Mouse (Mus musculus): ENCODE results near the gene Fubp1. TPM values are rescaled to one million over a fixed set of nuclear protein-coding genes. Genes with fewer than 3 reads are reported as not detected.
A peak's percentile ranks its signal among the peaks of the same experiment; 100 is the strongest.

The Fubp1 gene
- polyA plus RNA-seq, 1 experiment from 2014 or later = 475 TPM

DNA sequence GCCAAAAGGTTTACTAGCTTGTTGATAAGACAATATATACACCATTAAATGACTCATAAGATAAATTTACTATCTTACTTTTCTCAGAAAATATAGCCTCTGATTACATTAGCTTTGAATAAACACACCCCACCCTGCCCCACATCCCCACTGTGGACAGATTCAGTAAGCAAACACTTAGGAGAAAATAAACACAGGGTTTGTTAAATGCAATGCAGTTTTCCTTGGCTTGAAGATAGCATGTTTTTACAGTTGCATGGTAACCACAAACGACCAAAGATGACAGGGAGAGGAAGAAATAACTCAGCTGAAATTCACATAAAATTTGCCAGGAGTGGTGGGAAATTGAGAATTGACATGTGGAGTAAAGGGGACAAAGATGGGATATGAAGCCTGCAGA lies 39.8 kb upstream of the Fubp1 start:
- no peak overlapping the region for H3K4me3 ChIP-seq (ENCODE audit: low read depth, low read length)
- no peak overlapping the region for H3K27ac ChIP-seq (ENCODE audit: low read depth, low read length)
- no peak overlapping the region for H3K4me2 ChIP-seq (ENCODE audit: low read depth, low read length, severe bottlenecking)
- no peaks in the 10 kb centered on the region for H3K9me3 ChIP-seq (ENCODE audit: control insufficient read depth, low read length)
- no peak for DNase-seq (ENCODE audit: low spot score)
- no peaks in the 10 kb centered on the region for H3K36me3 ChIP-seq (ENCODE audit: control insufficient read depth, insufficient read depth, low read length)
- 65% methylated on average over 1 of the region's 1 CpGs for WGBS
- peaks cover 7% of the 10 kb centered on the region for H3K27me3 ChIP-seq (ENCODE audit: control insufficient read depth, insufficient read depth, low read length)
- H3K4me1 ChIP-seq (replicated peaks; ENCODE audit: control insufficient read depth, insufficient read depth, low read length) = peaks cover 2% of the 10 kb centered on the region; the same call in 1 of the 2 replicates
- no peak overlapping the region for H3K9ac ChIP-seq (ENCODE audit: low read length)
- ATAC-seq (replicated peaks; ENCODE audit: low FRiP score) = no peak

DNA sequence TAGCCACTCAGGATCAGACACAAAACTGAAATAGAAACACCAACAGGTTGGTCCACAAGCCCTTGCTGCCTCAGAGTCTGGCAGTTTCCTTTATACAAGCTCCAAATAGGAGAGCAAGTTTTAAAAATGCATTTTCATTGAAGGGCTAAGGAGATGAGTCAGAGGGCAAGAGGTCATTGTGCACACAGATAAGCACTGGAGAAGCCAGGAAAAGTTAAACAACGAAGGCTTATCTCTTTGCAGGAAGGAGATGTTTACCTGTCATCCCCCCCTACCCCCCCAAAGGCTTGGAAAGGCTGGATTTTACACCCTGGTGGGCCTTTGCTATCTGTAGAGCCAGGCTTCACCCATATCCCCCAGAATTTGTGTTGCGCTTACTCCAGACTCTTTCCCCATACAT lies 39.0 kb upstream of the Fubp1 start:
- no peak for ATAC-seq (replicated peaks; ENCODE audit: low FRiP score)
- no peak overlapping the region for H3K4me2 ChIP-seq (ENCODE audit: low read depth, low read length, severe bottlenecking)
- no peaks in the 10 kb centered on the region for H3K9me3 ChIP-seq (ENCODE audit: control insufficient read depth, low read length)
- no peaks in the 10 kb centered on the region for H3K36me3 ChIP-seq (ENCODE audit: control insufficient read depth, insufficient read depth, low read length)
- H3K27ac ChIP-seq (ENCODE audit: low read depth, low read length) = no peak overlapping the region
- no peaks in the 10 kb centered on the region for H3K27me3 ChIP-seq (ENCODE audit: control insufficient read depth, insufficient read depth, low read length)
- 83% methylated on average over 2 of the region's 2 CpGs for WGBS
- no peak for DNase-seq (ENCODE audit: low spot score)
- H3K4me3 ChIP-seq (ENCODE audit: low read depth, low read length) = no peak overlapping the region
- no peaks in the 10 kb centered on the region; the same call in 1 of the 2 replicates for H3K4me1 ChIP-seq (replicated peaks; ENCODE audit: control insufficient read depth, insufficient read depth, low read length)
- no peak overlapping the region for H3K9ac ChIP-seq (ENCODE audit: low read length)

- no peak overlapping the region for H3K4me2 ChIP-seq (ENCODE audit: low read depth, low read length, severe bottlenecking)
- H3K9ac ChIP-seq (ENCODE audit: low read length) = no peak overlapping the region
- no peak overlapping the region for H3K4me3 ChIP-seq (ENCODE audit: low read depth, low read length)
- no peak for ATAC-seq (replicated peaks; ENCODE audit: low FRiP score)
- H3K4me1 ChIP-seq (replicated peaks; ENCODE audit: control insufficient read depth, insufficient read depth, low read length) = no peaks in the 10 kb centered on the region
- no peaks in the 10 kb centered on the region for H3K27me3 ChIP-seq (ENCODE audit: control insufficient read depth, insufficient read depth, low read length)
- H3K27ac ChIP-seq (ENCODE audit: low read depth, low read length) = no peak overlapping the region
- DNase-seq (ENCODE audit: low spot score) = no peak
- H3K9me3 ChIP-seq (ENCODE audit: control insufficient read depth, low read length) = no peaks in the 10 kb centered on the region
- H3K36me3 ChIP-seq (ENCODE audit: control insufficient read depth, insufficient read depth, low read length) = no peaks in the 10 kb centered on the region
- 77% methylated on average over 7 of the region's 7 CpGs for WGBS
Measured at GRCm38 (mm10) chr3:152171862-152172261, 38.4 kb upstream of the Fubp1 start.

DNA sequence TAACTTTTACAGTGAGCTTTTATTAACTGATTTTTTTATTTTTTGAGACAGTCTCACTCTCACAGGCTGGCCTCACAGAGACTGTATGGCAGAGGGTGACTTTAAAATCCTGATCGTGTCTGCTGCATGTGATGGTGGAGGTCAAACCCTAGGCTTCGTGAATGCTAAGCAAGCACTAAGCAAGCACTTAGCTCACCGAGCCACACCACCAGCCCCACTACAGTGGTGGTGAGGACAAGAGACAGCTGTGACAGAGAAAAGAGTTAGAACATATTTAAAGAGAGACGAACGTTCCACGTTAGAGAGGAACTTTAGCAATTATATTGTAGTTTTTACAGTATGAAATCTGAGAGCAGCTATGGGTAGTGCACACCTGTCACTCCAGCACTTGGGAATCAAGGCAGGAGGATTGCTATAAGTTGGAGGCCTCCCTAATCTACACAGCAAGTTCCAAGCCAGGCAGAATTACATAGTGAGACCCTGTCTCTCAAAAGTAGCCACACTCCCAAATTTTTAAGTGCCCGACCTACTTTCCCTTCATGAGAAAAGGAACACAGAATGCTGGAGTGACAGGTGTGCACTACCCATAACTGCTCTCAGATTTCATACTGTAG lies 37.8 kb upstream of the Fubp1 start:
- no peak overlapping the region for H3K27ac ChIP-seq (ENCODE audit: low read depth, low read length)
- H3K36me3 ChIP-seq (ENCODE audit: control insufficient read depth, insufficient read depth, low read length) = no peaks in the 10 kb centered on the region
- no peak overlapping the region for H3K4me2 ChIP-seq (ENCODE audit: low read depth, low read length, severe bottlenecking)
- H3K4me1 ChIP-seq (replicated peaks; ENCODE audit: control insufficient read depth, insufficient read depth, low read length) = no peaks in the 10 kb centered on the region
- no peaks in the 10 kb centered on the region for H3K27me3 ChIP-seq (ENCODE audit: control insufficient read depth, insufficient read depth, low read length)
- 87% methylated on average over 7 of the region's 7 CpGs for WGBS
- no peak overlapping the region for H3K4me3 ChIP-seq (ENCODE audit: low read depth, low read length)
- DNase-seq (ENCODE audit: low spot score) (no peak), ATAC-seq (replicated peaks; ENCODE audit: low FRiP score) (no peak)
- no peak overlapping the region for H3K9ac ChIP-seq (ENCODE audit: low read length)
- H3K9me3 ChIP-seq (ENCODE audit: control insufficient read depth, low read length) = no peaks in the 10 kb centered on the region

DNA sequence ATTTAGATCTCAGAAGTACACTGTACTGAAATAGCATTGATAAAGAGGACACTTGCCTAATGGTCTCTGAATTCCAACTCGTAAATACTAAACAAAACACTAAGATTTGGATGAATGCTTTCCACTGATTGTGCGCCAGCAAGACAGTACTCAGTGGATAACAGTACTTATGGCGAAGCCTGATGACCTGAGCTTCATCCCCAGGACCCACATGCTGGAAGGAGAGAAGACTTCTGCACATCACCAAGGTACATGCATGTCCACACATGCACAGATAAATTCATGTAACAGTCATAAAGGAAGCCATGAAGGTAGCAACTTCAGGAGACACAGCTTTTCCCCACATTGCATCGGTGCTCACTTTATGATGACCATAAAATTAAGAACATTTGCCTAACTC lies 31.4 kb upstream of the Fubp1 start:
- Histone ChIP-seq H3K4me2 (ENCODE audit: low read depth, low read length, severe bottlenecking) (no peak overlapping the region), H3K36me3 (ENCODE audit: control insufficient read depth, insufficient read depth, low read length) (no peaks in the 10 kb centered on the region), H3K9me3 (ENCODE audit: control insufficient read depth, low read length) (no peaks in the 10 kb centered on the region), H3K4me3 (ENCODE audit: low read depth, low read length) (no peak overlapping the region), H3K27ac (ENCODE audit: low read depth, low read length) (no peak overlapping the region), H3K4me1 (replicated peaks; ENCODE audit: control insufficient read depth, insufficient read depth, low read length) (no peaks in the 10 kb centered on the region), H3K9ac (ENCODE audit: low read length) (no peak overlapping the region), H3K27me3 (ENCODE audit: control insufficient read depth, insufficient read depth, low read length) (no peaks in the 10 kb centered on the region)
- DNase-seq (ENCODE audit: low spot score) (no peak), ATAC-seq (replicated peaks; ENCODE audit: low FRiP score) (no peak)
- WGBS = 86% methylated on average over 4 of the region's 4 CpGs

GRCm38 (mm10) chr3:152179285-152179684 lies 30.9 kb upstream of the Fubp1 start:
- Histone ChIP-seq H3K9ac (ENCODE audit: low read length) (no peak overlapping the region), H3K4me1 (replicated peaks; ENCODE audit: control insufficient read depth, insufficient read depth, low read length) (no peaks in the 10 kb centered on the region), H3K4me3 (ENCODE audit: low read depth, low read length) (no peak overlapping the region), H3K27me3 (ENCODE audit: control insufficient read depth, insufficient read depth, low read length) (no peaks in the 10 kb centered on the region), H3K36me3 (ENCODE audit: control insufficient read depth, insufficient read depth, low read length) (no peaks in the 10 kb centered on the region), H3K27ac (ENCODE audit: low read depth, low read length) (no peak overlapping the region), H3K9me3 (ENCODE audit: control insufficient read depth, low read length) (no peaks in the 10 kb centered on the region), H3K4me2 (ENCODE audit: low read depth, low read length, severe bottlenecking) (no peak overlapping the region)
- WGBS = 78% methylated on average over 1 of the region's 1 CpGs
- no peak for DNase-seq (ENCODE audit: low spot score)
- ATAC-seq (replicated peaks; ENCODE audit: low FRiP score) = no peak

GRCm38 (mm10) chr3:152180624-152181023 lies 29.6 kb upstream of the Fubp1 start:
- H3K4me1 ChIP-seq (replicated peaks; ENCODE audit: control insufficient read depth, insufficient read depth, low read length) = no peaks in the 10 kb centered on the region

DNA sequence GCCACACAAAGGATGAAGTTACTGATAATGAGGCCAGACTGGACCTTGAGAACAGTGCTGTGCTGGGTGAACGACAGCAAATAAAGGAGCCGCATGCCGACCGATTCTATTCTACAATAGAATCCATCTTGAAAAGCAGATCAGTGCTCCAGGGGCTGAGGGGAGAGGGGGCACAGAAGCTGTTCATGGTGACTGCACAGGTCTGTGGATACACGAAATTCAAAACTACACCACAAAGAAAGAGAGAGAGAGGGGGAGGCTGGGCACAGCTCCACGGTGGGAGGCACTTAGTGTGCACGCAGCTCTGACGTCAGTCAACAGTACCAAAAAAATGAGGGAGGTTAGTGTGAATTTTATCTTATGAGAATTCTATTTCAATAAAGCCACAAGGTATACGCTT lies 26.7 kb upstream of the Fubp1 start:
- ATAC-seq (replicated peaks; ENCODE audit: low FRiP score) (0 out of 2 replicates have a peak, but pooled peaks have one; percentile 67), DNase-seq (ENCODE audit: low spot score) (no peak)
- 43% methylated on average over 9 of the region's 9 CpGs for WGBS
- no peak overlapping the region; the same call in 1 of the 2 replicates for H3K9ac ChIP-seq (ENCODE audit: low read length)
- no peaks in the 10 kb centered on the region for H3K4me1 ChIP-seq (replicated peaks; ENCODE audit: control insufficient read depth, insufficient read depth, low read length)
- no peaks in the 10 kb centered on the region for H3K36me3 ChIP-seq (ENCODE audit: control insufficient read depth, insufficient read depth, low read length)
- no peaks in the 10 kb centered on the region for H3K27me3 ChIP-seq (ENCODE audit: control insufficient read depth, insufficient read depth, low read length)
- no peak overlapping the region for H3K4me2 ChIP-seq (ENCODE audit: low read depth, low read length, severe bottlenecking)
- H3K4me3 ChIP-seq (ENCODE audit: low read depth, low read length) = no peak overlapping the region
- no peak overlapping the region for H3K27ac ChIP-seq (ENCODE audit: low read depth, low read length)
- no peaks in the 10 kb centered on the region for H3K9me3 ChIP-seq (ENCODE audit: control insufficient read depth, low read length)

More at GRCm38 (mm10) chr3:152180624-152181023, 29.6 kb upstream of the Fubp1 start:
- Histone ChIP-seq H3K27ac (ENCODE audit: low read depth, low read length) (no peak overlapping the region), H3K27me3 (ENCODE audit: control insufficient read depth, insufficient read depth, low read length) (no peaks in the 10 kb centered on the region), H3K4me2 (ENCODE audit: low read depth, low read length, severe bottlenecking) (no peak overlapping the region), H3K36me3 (ENCODE audit: control insufficient read depth, insufficient read depth, low read length) (no peaks in the 10 kb centered on the region), H3K4me3 (ENCODE audit: low read depth, low read length) (no peak overlapping the region), H3K9me3 (ENCODE audit: control insufficient read depth, low read length) (no peaks in the 10 kb centered on the region), H3K9ac (ENCODE audit: low read length) (no peak overlapping the region)
- WGBS = 95% methylated on average over 4 of the region's 4 CpGs
- ATAC-seq (replicated peaks; ENCODE audit: low FRiP score) = no peak
- no peak for DNase-seq (ENCODE audit: low spot score)

GRCm38 (mm10) chr3:152186106-152186505 lies 24.1 kb upstream of the Fubp1 start:
- no peak overlapping the region for H3K4me3 ChIP-seq (ENCODE audit: low read depth, low read length)
- H3K9ac ChIP-seq (ENCODE audit: low read length) = no peak overlapping the region
- ATAC-seq (replicated peaks; ENCODE audit: low FRiP score) = no peak
- no peaks in the 10 kb centered on the region for H3K27me3 ChIP-seq (ENCODE audit: control insufficient read depth, insufficient read depth, low read length)
- H3K36me3 ChIP-seq (ENCODE audit: control insufficient read depth, insufficient read depth, low read length) = no peaks in the 10 kb centered on the region
- H3K9me3 ChIP-seq (ENCODE audit: control insufficient read depth, low read length) = no peaks in the 10 kb centered on the region
- H3K4me2 ChIP-seq (ENCODE audit: low read depth, low read length, severe bottlenecking) = no peak overlapping the region
- no peak overlapping the region for H3K27ac ChIP-seq (ENCODE audit: low read depth, low read length)
- H3K4me1 ChIP-seq (replicated peaks; ENCODE audit: control insufficient read depth, insufficient read depth, low read length) = no peaks in the 10 kb centered on the region
- 92% methylated on average over 6 of the region's 6 CpGs for WGBS
- no peak for DNase-seq (ENCODE audit: low spot score)

All from forebrain, embryonic 11.5 days (tissue).